Mouse (Mus musculus): Measurements from ENCODE around the gene Etfdh.
"Not testable (repeated sequence)": the region's sequence is repeated elsewhere in the genome, so short reads cannot be mapped to it uniquely, and the experiment has no call there.

Gene Etfdh

DNA sequence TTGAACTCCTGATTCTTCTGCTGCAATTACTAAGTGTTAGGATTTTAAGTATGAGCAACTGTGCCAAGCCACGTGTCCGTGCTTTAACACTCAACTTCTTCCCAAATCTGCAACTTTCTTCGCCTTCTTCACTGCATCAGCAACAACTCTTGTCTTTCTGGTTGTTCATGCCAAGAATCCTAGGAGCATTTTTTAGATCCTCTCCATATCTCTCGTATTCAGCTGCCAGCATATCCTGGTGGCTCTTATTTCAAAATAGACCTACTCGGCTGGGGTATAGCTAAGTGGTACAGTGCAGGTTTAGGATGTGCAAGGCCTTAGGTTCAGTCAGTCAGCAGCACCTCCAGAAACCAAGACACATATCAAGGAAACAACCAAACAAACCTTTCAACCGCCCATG lies 51.7 kb downstream of the Etfdh start:
- DNase-seq (ENCODE audit: low read depth, low spot score): no peak

DNA sequence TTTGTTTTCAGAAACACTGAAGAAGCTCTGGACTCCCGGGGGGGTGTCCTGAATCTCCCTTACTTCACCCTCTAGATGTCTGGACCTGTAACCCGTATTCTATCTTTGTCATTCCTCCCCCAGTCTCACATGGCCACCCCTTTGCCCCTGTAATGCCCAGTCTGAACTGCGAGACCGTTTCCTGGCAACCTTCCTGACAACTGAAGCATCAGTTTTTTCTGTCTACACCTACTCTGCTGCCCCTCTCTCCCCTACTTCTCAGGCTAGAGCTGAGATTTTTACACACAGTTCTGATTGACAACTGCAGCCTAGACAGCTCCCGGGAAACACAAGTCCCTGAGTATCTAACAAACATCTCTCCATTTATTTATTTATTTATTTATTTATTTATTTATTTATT lies 52.4 kb downstream of the Etfdh start:
- DNase-seq (ENCODE audit: low read depth, low spot score): no peak

DNA sequence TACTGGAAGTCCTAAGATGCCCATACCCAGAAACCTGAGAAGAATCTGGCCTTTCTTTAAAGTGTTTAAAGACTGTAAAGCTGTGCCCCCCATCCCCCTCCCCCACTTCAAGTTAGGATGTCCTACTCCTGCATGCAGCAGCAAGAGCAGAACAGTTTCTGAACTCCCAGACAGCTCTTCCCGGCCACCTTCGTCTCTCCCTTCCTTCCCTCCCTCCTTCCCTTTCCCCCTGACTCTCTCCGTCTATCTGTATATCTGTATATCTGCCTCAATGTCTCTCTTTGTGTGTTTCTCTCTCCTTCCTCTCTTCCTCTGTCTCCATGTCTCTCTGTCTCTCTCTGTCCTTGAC lies 52.9 kb downstream of the Etfdh start:
- no peak for DNase-seq (ENCODE audit: low read depth, low spot score)

DNA sequence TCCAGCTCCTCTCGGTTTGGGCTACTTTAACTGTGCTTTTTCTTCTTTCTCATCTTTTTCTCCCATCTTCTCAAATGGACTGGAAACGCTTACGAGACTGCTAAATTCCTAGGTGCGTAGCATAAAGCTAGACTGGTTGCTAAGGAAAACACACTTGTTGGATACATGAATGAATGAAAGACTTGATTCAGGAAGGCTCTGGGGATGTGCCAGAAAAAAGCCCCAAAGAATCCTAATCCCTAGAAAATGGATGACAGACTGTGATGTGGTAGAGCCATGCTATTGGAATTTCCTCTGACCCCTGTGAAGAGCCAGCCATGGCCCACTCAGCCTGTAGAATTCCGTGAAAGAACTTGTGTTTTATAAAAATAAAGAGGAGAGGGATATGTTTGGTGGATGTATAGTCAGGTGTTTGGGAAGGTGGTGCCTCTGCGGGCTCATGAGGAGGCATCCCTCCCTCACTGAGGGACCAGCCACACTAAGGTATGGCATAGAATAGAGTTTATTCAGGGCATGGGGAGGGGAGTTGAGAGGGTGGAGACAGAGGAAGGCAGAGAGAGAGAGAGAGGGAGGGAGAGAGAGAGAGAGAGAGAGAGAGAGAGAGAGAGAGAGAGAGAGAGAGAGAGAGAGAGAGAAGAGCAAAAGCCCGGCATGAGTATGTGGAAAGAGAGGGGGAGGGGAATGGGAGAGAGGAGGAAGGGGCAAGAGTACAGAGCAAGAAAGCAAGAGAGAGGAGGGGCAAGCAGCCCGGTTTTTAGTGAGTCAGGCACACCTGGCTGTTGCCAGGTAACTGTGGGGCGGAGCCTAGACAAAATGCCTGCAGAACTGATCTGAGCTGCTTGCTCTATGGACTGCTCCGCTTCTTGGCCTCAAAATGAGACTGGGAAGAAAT lies 53.5 kb downstream of the Etfdh start:
- DNase-seq (ENCODE audit: low read depth, low spot score): no peak

DNA sequence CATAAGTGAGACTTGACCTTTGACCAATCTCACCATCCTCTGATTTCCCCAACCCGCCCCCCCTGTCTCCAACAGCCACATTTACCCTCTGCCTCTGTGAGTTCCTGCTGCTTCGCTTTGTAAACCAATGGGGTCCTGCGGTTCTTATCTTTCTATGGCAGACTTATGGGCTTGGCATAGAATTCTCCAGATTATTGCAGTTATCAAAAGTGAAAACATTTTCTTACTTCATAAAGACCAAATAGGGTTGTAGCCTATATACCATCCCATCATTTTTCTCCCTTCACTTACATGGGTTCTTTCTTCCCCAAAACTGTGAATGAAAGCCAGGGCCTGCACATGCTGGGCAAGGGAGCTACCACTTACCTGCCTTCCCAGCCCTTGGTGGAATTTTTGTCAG lies 55.0 kb downstream of the Etfdh start:
- no peak for DNase-seq (ENCODE audit: low read depth, low spot score)

DNA sequence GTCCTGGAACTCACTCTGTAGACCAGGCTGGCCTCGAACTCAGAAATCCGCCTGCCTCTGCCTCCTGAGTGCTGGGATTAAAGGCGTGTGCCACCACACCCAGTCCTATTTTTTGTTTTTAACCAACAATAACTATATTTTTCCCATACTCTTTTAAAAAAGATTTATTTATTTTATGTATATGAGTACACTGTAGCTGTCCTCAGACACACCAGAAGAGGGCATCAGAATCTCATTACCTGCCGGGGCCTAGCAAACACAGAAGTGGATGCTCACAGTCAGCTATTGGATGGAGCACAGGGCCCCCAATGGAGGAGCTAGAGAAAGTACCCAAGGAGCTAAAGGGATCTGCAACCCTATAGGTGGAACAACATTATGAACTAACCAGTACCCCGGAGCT lies 55.9 kb downstream of the Etfdh start:
- not testable (repeated sequence) for DNase-seq (ENCODE audit: low read depth, low spot score)

DNA sequence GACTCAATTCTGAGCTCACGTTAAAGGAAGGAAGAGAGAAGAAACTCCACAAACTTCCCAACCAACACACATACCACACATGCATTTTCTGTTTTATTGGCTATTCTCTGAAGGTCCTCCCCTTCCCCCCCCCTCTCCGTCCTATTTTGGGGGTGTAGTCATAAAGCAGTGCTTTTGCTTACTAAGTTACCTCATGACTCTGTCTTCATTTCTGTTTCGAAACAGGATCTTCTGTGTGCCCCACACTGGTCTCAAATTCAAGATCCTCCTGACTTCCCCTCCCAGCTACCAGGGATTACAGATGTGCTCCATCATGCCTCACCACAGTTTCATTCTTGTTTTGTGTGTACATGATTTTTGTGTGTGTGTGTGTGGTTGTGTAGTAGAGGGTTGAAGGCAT lies 56.9 kb downstream of the Etfdh start:
- peak; percentile 71 for DNase-seq (ENCODE audit: low read depth, low spot score)

DNA sequence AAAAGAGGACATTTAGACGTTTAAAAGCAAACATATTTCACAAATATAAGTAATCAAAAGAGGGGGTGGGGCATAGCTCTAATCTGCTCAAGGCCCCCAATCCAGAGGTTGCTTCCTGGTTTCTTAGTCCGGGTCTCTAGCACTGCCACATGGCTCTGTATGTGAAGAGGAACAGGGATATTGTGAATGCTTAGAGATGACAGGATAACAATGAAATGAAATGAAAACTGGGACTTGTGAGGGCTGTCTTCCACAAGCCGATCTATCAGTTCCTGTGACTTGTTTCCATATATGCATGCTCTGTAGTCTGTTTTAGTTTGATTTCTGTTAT lies 60.0 kb downstream of the Etfdh start:
- no peak for DNase-seq (ENCODE audit: low read depth, low spot score)

DNA sequence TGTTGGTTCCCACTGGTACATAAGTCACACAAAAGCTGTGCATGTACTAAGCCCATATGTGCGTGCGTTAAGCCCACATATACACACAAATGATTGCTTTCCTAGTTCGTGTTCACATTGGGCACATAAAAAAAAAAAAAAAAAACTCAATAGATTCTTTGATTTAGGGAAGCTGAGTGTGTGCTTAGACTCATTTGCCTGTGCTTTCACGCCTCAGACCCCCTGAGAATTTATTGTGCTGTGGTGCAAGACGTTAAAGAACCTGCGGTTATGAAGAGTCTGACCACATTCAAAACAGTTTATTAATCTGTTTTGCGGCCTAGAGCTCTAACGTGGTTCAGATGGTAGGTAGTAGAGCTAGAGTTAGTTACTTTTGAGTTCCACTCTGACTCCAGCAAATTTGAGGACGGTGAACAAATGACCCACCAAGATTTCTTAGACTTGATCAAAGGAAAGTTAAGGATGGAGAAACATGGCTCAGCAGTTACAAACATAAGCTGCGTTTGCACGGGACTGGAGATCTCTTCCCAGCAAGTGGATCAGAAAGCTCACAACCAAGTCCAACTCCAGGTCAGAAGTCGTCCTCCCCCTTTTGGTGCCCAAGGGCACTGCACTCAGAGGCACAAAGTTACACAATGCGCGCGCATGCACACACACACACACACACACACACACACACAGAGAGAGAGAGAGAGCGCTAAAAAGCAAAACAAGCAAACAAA lies 60.5 kb downstream of the Etfdh start:
- DNase-seq (ENCODE audit: low read depth, low spot score): peak; percentile 88

DNA sequence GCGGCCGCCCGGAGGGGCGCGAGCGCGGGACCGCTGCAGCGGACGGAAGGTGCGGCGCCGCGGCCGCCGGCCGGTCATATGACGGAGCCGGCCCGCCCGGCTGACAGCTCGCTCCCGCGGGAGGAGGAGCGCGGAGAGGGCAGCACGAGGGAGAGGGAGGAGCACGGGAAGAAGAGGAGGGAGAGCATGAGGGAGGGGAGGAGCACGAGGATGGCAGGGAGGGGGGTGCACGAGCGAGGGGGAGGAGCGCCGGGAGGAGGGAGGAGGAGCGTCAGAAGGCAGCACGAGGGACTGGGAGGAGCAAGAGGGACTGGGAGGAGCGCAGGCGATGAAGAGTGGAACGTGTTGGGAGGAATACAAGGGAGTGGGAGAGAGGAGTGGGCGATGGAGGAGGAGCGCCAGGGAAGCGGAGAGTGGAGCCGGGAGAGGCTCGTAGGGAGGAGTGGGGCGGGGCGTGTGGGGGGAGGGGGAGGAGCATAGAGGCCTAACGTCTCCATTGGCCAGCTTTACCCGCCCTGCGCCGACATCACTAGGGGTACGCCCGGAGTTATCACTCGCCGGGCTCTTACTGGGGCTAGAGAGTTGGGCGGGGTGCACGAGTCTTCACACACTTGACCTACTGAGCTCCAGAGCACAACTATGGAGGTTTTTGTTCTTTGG lies 61.5 kb downstream of the Etfdh start, which contains the start of gene Fnip2:
Gene Fnip2, minus strand, starts transcription at position 94 of the 660 bp plus-strand sequence.
- peak; percentile 92 for DNase-seq (ENCODE audit: low read depth, low spot score)

DNA sequence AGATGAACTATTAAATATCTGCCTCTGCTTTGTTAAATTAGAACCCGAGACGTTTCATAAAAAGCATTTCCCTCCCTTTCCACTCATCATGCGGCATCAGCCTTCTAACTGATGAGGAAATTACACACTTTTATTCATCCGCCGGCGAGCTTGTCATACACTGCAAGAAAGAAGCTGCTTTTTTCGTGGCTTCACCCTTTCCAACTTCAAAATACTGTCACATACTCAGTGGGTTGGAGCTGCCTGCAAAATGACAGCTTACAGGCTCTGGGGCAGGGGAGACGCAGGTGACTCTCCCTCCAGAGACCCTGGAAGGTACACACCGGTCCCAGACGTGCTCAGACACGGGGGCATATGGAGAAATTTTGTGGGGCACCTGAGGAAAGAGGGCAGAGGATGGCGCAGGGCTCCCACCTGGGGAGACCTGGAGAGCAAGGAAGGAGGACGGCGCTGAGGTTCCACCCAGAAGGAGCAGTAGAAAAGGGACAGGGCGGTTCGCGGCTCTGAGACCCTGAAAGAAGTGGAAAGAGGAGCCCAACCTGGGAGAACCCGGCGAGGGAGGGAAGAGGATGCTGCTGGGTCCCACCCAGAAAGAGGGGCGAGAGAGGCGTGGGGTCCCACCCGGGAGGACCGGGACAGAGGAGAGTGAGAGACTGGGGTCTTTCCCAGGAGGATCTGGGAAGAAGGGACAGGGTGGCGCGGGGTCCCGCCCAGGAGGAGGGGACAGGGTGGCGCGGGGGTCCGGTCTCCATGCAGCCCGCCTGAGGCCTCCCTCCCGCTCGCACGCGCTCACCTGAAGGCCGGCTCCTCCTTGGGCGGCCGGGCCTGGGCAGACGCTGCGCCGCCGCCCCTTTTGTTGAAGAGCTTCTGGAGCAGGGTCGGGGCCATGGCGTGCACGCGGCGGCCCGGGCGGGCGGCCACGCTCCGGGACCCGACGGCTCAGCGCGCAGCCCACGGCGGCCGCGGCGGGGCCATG lies 62.3 kb downstream of the Etfdh start:
- peak; percentile 8 for DNase-seq (ENCODE audit: low read depth, low spot score)

DNA sequence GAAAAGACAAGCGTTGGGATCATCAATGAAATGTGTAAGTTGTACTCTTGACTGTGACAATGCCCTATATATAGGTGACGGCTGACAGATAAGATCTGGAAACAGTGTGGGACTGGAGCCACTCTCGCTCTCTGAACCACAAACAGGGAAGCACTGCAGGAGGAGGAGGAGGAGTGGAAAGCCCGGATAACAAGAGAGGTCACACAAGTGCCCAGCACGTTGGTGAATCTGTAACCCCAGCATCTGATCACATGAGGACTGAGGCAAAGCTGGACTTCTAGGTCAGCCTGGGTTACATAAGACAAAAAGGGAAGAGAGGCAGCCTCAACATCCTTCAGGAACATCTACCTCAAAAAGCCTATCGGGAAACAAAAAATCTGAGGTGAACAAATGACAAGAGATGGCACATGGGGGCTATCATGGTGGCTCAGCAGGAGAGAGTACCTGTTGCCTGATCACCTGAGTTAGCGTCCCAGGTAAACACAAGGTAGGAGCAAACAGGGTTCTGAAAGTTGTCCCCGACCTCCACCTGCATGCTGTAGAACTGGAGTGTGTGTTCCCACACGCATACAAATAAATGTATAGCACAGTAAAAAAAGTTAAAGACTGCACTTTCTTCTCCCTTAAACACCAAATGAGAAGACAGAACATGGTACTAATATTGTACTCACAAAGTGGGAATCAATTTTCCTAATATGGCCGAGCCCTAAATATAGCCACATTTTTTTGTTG lies 64.3 kb downstream of the Etfdh start:
- DNase-seq (ENCODE audit: low read depth, low spot score): no peak

DNA sequence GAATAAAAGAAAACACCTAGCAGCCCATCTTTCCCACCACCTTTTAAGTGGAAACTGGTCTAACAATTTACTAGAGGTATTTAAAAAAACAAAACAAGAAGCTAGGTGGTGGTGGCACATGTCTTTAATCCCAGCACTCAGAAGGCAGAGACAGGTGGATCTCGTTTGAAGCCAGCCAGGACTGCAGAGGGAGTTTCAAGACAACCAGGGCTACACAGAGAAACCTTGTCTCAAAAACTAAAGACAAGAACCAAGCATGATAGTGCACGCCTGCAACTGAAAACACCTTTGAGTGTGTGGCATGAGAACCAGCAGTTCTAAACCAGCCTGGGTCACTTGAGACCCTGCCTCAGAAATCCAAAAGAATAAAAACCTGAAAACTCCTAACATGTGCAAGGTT lies 65.8 kb downstream of the Etfdh start:
- DNase-seq (ENCODE audit: low read depth, low spot score): no peak

DNA sequence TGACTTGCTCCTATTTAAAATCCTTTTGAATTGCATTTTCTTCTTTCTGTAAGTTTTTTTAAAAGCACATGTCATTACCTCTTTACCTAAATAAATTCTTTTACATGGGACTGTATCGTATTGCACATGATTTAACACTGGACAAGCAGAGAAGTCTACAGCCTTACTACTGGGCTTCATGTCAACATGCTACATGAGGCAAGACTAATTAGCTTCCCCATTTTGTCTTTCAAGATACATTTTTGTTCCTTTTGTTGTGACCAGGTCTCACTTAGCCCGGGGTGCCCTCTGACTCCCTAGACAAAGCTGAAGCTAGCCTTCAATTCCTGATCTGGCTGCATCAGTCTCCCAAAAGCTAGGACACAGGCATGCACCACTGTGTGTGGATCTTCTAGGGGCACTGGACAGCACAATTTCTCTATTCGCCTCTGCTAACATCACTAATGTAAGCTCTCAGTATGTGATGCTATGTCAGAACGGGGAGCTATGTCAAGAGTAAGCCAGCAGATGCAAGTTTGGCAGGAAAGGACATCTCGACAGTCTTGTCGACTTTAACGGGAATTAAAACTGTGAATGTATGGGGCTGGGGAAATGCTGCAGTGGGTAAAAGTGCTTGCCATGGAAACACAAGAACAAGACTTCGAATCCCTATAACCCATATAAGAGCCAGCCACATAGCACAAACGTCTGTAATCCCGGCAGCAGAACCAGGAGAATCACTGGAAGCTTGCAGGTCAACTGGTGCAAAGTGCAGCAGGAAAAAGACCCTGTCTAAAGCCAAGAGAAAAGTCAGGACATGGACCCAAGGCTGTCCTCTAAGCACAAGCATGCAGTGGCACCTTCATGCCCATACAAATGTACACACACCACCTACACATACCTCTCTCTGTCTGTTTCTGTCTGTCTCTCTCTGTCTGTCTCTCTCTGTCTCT lies 67.2 kb downstream of the Etfdh start:
- DNase-seq (ENCODE audit: low read depth, low spot score): peak; percentile 34

DNA sequence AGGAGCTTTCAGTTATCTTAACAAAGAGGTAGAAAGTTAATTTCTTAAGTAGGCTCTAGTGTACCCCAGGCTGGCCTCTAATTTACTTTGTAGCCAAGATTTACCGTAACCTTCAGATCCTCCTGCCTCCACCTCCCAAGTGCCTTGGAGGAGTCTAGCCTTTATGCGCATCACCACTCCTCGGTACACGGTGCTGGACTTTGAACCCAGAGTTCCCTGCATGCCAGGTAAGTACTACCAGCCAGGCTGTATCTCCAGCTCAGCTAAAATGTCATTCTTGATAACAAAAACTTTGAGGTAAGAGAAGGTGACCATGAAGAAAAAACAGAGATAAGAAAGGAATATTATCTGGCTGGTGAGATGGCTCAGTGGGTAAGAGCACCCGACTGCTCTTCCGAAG lies 68.7 kb downstream of the Etfdh start:
- DNase-seq (ENCODE audit: low read depth, low spot score): no peak

DNA sequence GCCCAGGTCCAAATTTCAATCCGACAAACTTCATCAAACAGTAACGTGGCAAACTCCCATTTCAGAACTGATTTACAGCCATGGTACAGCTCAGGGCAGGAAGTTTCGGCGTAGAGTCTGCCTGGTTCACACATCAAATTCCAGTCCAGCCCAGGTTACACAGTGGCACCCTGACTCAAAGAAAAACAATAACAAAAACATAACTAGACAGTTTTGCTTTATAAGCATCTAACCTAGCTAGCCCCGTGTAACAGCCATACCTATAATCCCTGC lies 69.6 kb downstream of the Etfdh start:
- no peak for DNase-seq (ENCODE audit: low read depth, low spot score)

DNA sequence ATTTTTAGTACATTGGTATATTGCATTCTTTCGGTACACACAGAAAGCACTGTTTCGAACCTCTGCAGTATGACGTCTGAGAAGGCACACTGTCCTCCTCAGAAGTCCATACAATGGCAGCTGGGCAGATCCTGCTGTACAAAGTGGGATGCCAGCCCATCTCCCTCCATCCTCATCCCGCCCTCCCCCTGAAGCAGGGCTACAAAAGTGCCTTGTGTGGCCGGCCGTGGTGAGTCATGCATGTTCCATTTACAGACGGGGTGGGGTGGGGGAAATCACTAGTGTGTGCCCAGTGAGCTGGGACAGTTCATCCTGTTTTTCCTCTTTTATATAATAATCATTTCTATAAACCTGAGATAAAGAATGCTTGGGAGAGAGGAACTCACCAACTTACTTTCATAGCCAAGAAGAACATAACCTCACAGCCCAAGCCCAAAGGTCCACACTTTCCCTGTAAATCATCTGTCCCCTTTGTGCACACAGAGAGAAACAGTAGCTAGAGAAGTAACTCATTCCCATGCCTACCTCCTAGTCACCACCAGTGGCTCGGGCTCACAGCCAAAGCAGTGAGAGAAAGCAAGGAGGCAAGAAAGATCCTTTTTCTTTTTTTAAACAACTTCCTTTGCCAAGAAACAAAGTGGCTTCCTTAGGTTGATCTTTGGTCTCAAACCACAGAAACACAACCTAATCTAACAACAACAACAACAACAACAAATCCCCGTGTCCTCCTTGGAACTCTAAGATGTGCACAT lies 70.1 kb downstream of the Etfdh start:
- no peak for DNase-seq (ENCODE audit: low read depth, low spot score)

DNA sequence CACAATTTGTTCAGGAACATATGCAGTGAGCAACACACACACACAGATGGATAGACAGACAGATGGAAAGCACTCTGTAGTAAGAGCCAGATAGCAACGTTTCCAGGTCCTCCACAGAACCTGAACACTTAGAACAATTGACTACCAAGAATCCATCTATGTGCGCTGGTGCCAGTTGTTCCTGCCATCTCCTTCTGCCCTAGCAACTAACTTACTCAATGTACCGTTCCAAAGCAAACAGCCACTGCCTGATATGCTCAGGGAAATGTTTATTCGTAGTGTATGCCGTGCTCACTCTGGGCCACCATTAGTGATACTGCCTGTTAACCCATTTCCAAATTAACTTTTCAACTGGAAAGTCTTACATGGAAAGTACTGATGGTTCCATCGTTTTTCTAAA lies 74.2 kb downstream of the Etfdh start:
- DNase-seq (ENCODE audit: low read depth, low spot score): no peak
